Mouse (Mus musculus): ENCODE data around the gene Yme1l1. TPM values are rescaled to one million over a fixed set of nuclear protein-coding genes. Genes with fewer than 3 reads are reported as not detected.

The Yme1l1 gene
- 100 to 1,000 TPM in 1 of 2 experiments, 10 to 100 TPM in 1; 92.5 to 101 TPM for total RNA-seq (2021)

DNA sequence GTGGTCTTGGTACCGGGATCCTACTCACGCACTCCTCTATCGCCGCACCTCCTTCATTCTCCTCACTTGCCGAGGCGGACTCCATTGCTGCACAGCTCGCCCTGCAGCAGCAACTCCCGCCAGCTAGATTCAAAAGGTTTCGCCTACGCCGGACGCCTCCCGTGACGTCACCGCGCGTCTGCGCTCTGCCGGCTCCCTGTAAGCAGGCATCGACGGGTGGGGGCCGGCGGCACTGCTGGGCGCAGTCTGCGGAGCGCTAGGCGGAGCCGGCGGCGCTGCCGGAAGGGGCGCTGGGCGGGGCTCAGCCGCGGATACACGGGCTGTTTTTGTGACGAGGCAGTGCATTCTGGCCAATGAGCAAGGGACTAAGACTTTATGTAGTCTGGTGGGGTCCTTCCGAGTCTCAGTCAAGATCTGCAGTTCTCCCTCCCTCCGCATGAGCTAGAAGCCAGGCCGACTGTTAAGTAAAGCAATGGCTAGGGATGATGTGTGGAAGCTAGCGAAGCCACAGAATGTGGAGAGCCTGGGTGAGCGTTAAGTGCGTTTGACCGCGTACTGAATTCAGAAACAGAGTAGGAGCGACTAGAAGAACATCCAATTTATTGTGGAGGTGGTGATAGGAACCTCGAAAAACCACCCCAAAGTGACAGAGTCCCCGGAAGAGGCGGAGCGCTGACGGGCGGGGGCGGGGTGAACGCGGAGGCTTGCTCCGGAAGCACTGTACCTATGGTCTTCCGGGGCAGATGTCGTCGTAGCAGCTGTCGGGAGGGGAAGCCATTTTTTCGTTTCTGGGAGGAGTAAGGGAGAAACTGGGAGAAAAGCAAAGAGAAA lies at the start of gene Yme1l1, which contains the start of gene Mastl:
Yme1l1 (plus strand) TSS at position 593 of the 831 bp plus-strand sequence.
Mastl (minus strand) TSS at position 248 of the 831 bp plus-strand sequence.
- peak; percentile 96 to 98 for DNase-seq

DNA sequence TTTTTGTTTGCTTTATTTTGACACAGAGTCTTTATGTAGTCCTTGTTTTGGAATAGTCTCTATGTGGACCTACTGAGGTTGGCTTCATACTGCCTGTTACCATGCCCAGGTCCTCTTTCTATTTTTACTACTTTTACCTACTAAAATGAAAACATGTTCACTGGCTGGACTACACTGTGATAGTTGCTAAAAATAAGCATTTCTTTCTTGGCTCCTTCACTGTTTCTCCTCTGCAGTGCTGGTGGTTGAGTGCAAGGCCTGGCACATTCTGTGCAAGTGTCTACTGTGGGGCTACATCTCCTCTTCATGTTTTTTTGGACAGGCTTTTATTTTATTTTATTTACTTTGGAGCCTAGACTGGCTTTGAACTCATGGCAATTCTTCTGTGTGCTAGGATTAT lies 36.6 kb upstream of the Yme1l1 start:
- DNase-seq, result no peak

DNA sequence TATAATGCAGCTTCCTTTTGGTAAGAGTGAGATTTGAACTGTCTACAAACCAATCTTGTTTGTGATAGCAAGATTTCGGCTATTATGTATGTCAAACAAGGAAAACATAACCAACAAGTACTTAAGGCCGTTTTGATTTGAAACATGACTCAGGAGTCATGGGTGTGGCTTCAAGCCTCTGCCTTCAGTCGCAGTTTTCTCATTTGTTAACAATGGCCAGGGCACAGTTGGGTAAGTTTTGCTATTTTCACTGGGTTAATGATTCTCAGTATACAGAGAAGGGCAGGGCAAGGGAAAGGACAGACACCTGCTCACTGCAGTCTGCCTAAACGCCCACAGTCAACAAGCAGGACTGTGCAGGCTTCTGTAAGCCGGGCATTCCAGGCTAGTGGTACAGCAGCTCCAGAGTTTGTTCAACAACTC lies 959 bp upstream of the Yme1l1 start:
- no peak for DNase-seq

- DNase-seq, result no peak
Measured at GRCm38 (mm10) chr2:23156608-23157081, 476 bp downstream of the Yme1l1 start.

DNA sequence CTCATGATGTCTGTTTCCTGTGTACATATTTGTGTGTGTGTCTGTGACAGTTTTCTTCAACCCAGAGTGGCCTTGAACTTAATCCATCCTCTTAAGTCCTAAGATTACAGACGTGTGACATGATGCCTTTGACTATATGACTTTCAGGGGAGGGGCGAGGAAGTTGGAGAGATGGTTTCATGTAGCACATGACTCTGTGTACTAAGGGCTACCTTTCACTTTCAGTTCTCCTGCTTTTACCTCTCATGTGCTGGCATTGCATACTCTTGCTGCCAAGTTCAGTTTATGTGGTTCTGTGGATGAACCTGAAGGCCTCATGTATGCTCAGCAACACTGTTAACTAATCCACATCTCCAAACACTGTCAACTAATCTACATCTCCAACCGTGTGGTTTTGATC lies 16.1 kb downstream of the Yme1l1 start:
- no peak for DNase-seq

- DNase-seq, result peak; percentile 55 to 58
Measured at GRCm38 (mm10) chr2:23194366-23194765, 38.2 kb downstream of the Yme1l1 start.

DNA sequence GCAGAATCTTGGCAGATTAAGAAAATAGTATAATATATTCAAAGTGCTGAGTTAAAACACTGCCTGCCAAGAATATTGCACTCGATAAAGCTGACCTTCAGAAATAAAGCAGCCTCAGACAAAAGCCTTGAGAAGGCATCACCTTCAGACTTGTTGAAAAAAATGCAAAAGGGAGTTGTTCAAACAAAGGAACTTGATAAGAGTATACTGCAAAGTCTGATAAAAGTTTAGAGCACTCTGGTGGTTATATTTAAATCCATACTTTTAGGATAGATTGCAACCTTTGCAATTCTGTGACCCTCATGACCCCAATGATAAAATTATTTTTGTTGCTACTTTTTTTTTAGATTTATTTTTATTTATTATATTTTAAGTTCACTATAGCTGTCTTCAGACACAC lies 44.9 kb downstream of the Yme1l1 start:
- no peak for DNase-seq

DNA sequence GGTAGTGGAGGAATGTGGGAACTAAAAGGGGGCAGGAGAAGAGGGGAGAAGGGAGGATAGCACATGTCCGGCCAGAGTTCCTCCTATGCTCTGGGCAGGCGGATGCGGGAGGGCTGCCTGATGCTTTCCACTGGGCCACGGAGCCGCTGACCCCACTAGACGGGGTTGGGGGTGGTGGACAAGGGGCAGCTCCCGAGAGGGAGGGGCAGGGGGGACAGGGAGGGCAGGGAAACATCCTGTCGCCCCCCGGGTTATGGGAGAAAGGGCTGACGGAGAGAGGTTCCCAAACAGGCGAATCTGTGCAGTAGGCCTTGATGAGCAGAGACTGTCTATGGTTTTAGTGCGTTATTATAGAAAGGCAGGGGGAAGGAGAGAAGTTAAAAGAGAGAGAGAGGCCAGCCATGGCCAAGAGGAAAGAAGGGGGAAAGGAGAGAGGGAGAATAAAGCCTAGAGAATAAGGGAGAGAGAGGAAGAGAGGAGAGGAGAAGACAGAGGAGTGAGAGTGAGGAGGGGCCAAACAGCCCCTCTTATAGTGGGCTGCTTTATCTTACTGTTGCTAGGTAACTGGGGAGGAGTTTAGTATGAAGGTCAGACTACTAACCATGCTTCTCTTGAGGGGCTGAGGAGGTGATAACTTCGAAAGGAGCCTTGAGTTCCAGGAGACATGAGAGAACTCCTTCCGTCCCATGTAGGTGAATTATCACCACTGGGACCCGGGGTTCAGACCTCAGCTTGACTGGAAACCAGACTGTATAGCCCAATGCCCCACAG lies 46.9 kb downstream of the Yme1l1 start:
- no peak for DNase-seq

GRCm38 (mm10) chr2:23207070-23207526 lies 50.9 kb downstream of the Yme1l1 start, which contains the start of gene 4931423N10Rik:
TSS of gene 4931423N10Rik (plus strand) at chr2:23207476.
- DNase-seq, result no peak

GRCm38 (mm10) chr2:23213661-23214060 lies 57.5 kb downstream of the Yme1l1 start:
- DNase-seq, result no peak

DNA sequence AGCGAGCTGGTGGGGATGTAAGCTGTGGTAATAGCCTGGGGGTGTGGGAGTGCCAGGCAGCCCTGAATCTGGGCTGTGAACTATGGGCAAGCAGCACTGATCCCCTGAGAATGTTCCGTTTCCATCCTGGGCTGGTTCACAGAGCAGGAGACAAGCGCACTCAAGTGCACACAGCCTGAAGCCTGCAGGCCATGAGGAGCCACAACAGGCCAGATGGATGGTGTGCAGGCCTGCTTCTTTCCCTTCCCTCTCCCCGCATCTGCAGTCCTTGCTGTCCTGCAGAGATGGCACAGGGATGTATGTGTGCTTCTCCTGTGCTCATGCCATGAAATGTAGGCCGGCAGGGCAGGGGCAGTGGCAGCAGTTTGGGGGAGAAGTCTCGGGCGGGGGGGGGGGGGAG lies 69.0 kb downstream of the Yme1l1 start:
- no peak for DNase-seq

- DNase-seq, result no peak
Measured at GRCm38 (mm10) chr2:23228463-23228862, 72.3 kb downstream of the Yme1l1 start.

- no peak for DNase-seq
Measured at GRCm38 (mm10) chr2:23234065-23234773, 78.0 kb downstream of the Yme1l1 start.

Other genes with a start within 250 kb of the Yme1l1 start
- gene Abi1, start 116.1 kb upstream of the Yme1l1 start, total RNA-seq (2021), result 100 to 1,000 TPM; 216 to 228 TPM
- 10 to 100 TPM; 84.9 to 94.1 TPM for gene Acbd5, start 88.2 kb upstream of the Yme1l1 start, total RNA-seq (2021)
- gene Mastl, start 345 bp upstream of the Yme1l1 start, total RNA-seq (2021), result under 1 TPM; 0.40 to 0.53 TPM
- gene 4931423N10Rik, start 51.1 kb downstream of the Yme1l1 start, total RNA-seq (2021), result under 1 TPM in 1 of 2 experiments, not detected in 1; 0.28 TPM
- gene Nxph2, start 164.9 kb downstream of the Yme1l1 start, total RNA-seq (2021), result 1 to 10 TPM; 1.8 to 2.2 TPM